Mouse (Mus musculus) midbrain, embryonic 14.5 days (tissue): Measurements from ENCODE around the gene Vipas39. TPM values are rescaled to one million over a fixed set of nuclear protein-coding genes. Genes with fewer than 3 reads are reported as not detected.

Experiments used
- ATAC-seq: fragments of 200-750 bp; cut with Nextera tagmentation; 2 replicates; pipeline ENCODE4 v1.8.0; 2017; ENCODE audit warnings: moderate number of reproducible peaks, moderate library complexity; ENCODE audit not compliant: low FRiP score, low TSS enrichment
- DNase-seq: peaks from one replicate; pipeline ENCODE4 v3.0.0-alpha.2; 2015
- H3K27ac ChIP-seq: fragments of 300-500 bp; sonication (generic); replicated peaks from 2 replicates; pipeline ENCODE4 v1.5.1; 2014; ENCODE audit warnings: mild to moderate bottlenecking, low read depth, low read length, moderate library complexity
- H3K27me3 ChIP-seq: fragments of 300-500 bp; sonication (generic); 2 replicates; pipeline ENCODE4 v1.6.1; 2014; ENCODE audit warnings: low read length, control low read depth, mixed read lengths; ENCODE audit not compliant: control insufficient read depth, insufficient read depth
- H3K36me3 ChIP-seq: fragments of 300-500 bp; sonication (generic); 2 replicates; pipeline ENCODE4 v1.6.1; 2014; ENCODE audit warnings: low read length, control low read depth; ENCODE audit not compliant: control insufficient read depth, insufficient read depth
- H3K4me1 ChIP-seq: fragments of 300-500 bp; sonication (generic); 2 replicates; pipeline ENCODE4 v1.6.1; 2014; ENCODE audit warnings: mild to moderate bottlenecking, antibody characterized with exemption, low read length, control low read depth; ENCODE audit not compliant: control insufficient read depth, insufficient read depth
- H3K4me2 ChIP-seq: fragments of 300-500 bp; sonication (generic); 2 replicates; pipeline ENCODE4 v1.6.1; 2014; ENCODE audit warnings: mild to moderate bottlenecking, low read length, moderate library complexity
- H3K4me3 ChIP-seq: fragments of 300-500 bp; sonication (generic); replicated peaks from 2 replicates; pipeline ENCODE4 v1.5.1; 2014; ENCODE audit warnings: low read depth, low read length
- H3K9ac ChIP-seq: fragments of 300-500 bp; sonication (generic); replicated peaks from 2 replicates; pipeline ENCODE4 v1.6.1; 2014; ENCODE audit warnings: mild to moderate bottlenecking, low read length, moderate library complexity
- H3K9me3 ChIP-seq: fragments of 300-500 bp; sonication (generic); 2 replicates; pipeline ENCODE4 v1.6.1; 2016; ENCODE audit warnings: low read length, control low read depth, mixed read lengths; ENCODE audit not compliant: control insufficient read depth
- WGBS: fragments of 180-500 bp; shearing (Covaris S2); extraction: QIAGEN DNeasy Blood & Tissue Kit; methylation state at CpG from one replicate; pipeline ENCODE4 v1.1.7; 2014; 5-methylcytosine and 5-hydroxymethylcytosine counted together
- microRNA-seq: library from miRNA; unstranded; fragments of <30 nt; microRNA quantifications from one replicate; pipeline ENCODE4, GENCODE M21; 2016
- polyA plus RNA-seq: library from polyadenylated mRNA; unstranded; fragments of >200 nt; fragmentation: Nextera tagmentation; extraction: Ambion mirVana; gene quantifications from 2 replicates; pipeline ENCODE4 v1.2.1, GENCODE M21; 2014

Gene Vipas39
- polyA plus RNA-seq, 1 experiment from 2014 or later: 70.1 TPM

DNA sequence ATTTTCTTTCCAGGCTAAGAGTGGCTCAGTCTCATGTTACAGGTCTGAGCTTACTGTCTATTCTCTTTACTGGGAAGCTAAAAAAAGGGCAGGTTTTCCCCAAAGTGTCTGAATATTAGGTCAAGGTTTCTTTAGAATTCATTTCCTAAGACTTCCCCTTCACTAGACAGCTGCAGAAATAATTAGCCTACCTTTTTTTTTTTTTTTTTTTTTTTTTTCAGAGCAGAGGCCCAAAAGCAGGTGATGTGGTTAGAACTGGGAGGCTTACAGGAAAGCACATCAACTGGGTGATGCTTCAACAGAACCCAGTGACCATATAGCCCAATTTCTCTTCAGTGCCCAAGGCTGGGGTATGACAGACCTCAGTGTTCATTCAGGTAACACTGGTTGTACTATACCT is 69.7 kb downstream of the Vipas39 start:
- peaks cover 9% of the 10 kb centered on the region for H3K4me1 ChIP-seq
- no peaks in the 10 kb centered on the region for H3K27me3 ChIP-seq
- no peak overlapping the region for H3K4me3 ChIP-seq
- ATAC-seq (no peak), DNase-seq (no peak)
- H3K9me3 ChIP-seq: no peaks in the 10 kb centered on the region
- H3K27ac ChIP-seq: no peak overlapping the region
- no peaks in the 10 kb centered on the region for H3K36me3 ChIP-seq
- no peak overlapping the region for H3K4me2 ChIP-seq
- no peak overlapping the region for H3K9ac ChIP-seq

DNA sequence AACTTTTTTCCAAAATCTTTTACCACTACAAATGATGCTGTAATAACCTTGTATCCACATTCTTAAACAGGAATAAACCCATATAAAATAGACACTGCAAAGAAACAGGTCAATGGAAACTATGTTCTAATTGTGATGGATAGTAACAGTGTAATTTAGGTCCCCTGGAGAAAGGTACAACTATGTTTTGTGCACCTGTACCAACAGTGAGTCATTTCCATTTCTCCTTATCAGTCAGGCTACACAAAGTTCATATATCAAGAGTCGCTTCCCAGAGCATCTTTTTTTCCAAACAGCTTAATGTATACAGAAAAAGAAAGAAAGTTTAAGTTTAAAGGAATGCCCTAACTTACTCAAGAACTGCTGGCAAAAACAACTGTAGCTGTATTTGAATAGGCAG is 71.0 kb downstream of the Vipas39 start:
- DNase-seq (no peak), ATAC-seq (no peak)
- Histone ChIP-seq H3K9ac (no peak overlapping the region), H3K27me3 (no peaks in the 10 kb centered on the region), H3K4me3 (no peak overlapping the region), H3K4me2 (no peak overlapping the region), H3K9me3 (no peaks in the 10 kb centered on the region), H3K27ac (no peak overlapping the region), H3K4me1 (peaks cover 9% of the 10 kb centered on the region; the same call in 1 of the 2 replicates), H3K36me3 (no peaks in the 10 kb centered on the region)
- WGBS: 89% methylated on average over 1 of the region's 1 CpGs

DNA sequence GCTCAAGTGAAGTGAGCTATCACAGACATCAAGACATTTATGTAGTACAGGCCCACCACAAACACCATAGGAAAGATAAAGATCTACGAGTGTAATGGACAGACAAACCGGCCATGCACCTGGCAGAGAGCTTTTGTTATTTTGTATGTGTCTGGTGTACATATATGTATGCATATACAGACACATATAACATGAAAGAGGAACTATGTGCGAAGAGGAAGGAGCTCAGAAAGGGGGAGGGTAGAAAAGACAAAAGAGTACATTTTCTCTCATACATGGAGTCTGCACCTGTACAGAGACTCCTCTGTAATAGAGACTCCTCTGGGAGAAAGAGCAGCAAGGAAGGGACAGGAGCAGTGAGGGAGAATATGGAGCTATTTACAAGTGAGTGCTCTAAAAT is 73.0 kb downstream of the Vipas39 start:
- H3K4me1 ChIP-seq: no peaks in the 10 kb centered on the region
- no peaks in the 10 kb centered on the region for H3K36me3 ChIP-seq
- DNase-seq (no peak), ATAC-seq (no peak)
- H3K4me3 ChIP-seq: no peak overlapping the region
- no peaks in the 10 kb centered on the region for H3K27me3 ChIP-seq
- no peak overlapping the region for H3K4me2 ChIP-seq
- 91% methylated on average over 3 of the region's 3 CpGs for WGBS
- no peak overlapping the region for H3K9ac ChIP-seq
- H3K27ac ChIP-seq: no peak overlapping the region
- no peaks in the 10 kb centered on the region for H3K9me3 ChIP-seq

Small RNAs within 50 kb of the gene (microRNA-seq; reads per million reads assigned to microRNA genes)
- gene Gm47293: not detected

Other genes with a start within 250 kb of the Vipas39 start
- gene Tmem63c, start 244.9 kb downstream of the Vipas39 start, polyA plus RNA-seq: 9.1 and 13.5 TPM in 2 replicates
- gene Ngb, start 163.7 kb downstream of the Vipas39 start, polyA plus RNA-seq: 3.8 and 5.1 TPM in 2 replicates
- 29.9 and 30.8 TPM in 2 replicates for gene Gstz1, start 119.1 kb downstream of the Vipas39 start, polyA plus RNA-seq
- gene Pomt2, start 118.3 kb downstream of the Vipas39 start, polyA plus RNA-seq: 12.2 and 16.6 TPM in 2 replicates
- 1.2 and 2.6 TPM in 2 replicates for gene Samd15, start 66.5 kb downstream of the Vipas39 start, polyA plus RNA-seq
- 6.5 and 6.9 TPM in 2 replicates for gene Tmed8, start 65.8 kb downstream of the Vipas39 start, polyA plus RNA-seq
- gene Noxred1, start 27.5 kb downstream of the Vipas39 start, polyA plus RNA-seq: 0.81 and 1.0 TPM in 2 replicates
- gene Ahsa1, start 223 bp upstream of the Vipas39 start, polyA plus RNA-seq: 176 and 180 TPM in 2 replicates
- gene Ism2, start 33.4 kb upstream of the Vipas39 start, polyA plus RNA-seq: 0.75 and 1.0 TPM in 2 replicates
- 58.0 and 69.0 TPM in 2 replicates for gene Sptlc2, start 122.1 kb upstream of the Vipas39 start, polyA plus RNA-seq
- 228 and 258 TPM in 2 replicates for gene Slirp, start 177.6 kb upstream of the Vipas39 start, polyA plus RNA-seq
- 35.0 and 42.9 TPM in 2 replicates for gene Alkbh1, start 177.8 kb upstream of the Vipas39 start, polyA plus RNA-seq
- 108 and 121 TPM in 2 replicates for gene Snw1, start 206.0 kb upstream of the Vipas39 start, polyA plus RNA-seq
- gene Gm5788, start 228.5 kb upstream of the Vipas39 start, polyA plus RNA-seq: not detected in 2 replicates
- gene Gm8300, start 248.1 kb upstream of the Vipas39 start, polyA plus RNA-seq: not detected in 2 replicates